Mouse (Mus musculus): ENCODE results near the gene Cnn2. TPM values are rescaled to one million over a fixed set of nuclear protein-coding genes. Genes with fewer than 3 reads are reported as not detected.

Cnn2 gene
- polyA plus RNA-seq, 1 experiment = 642 TPM

DNA sequence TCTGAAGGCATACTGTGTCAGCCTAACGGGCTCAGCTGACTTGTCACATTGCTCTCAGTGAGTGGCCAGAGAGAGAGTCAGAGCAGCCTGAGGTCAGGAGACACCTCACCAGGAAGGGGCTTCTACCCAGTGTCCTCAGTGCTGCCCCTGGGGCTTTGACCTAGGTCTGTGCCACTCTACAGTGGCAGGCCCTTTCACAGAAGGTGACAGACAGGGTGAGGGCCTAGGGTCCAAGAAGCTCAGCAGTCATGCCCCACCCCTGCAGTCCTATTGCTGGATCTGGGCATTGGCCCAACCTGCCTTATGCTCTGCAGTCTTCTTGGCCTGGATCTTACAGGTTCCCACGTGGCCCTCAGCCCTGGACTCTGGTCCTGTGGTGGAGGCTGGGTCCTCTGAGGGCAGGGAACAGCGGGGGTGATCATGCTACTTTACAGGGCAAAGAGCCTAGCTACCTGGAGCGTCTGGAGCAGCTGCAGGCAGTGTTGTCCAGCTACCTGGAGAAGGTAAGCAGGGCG, 21.4 kb upstream of the Cnn2 start:
- Histone ChIP-seq H3K4me1 (ENCODE audit: control insufficient read depth, insufficient read depth, low read length) (no peaks in the 10 kb centered on the region), H3K27ac (ENCODE audit: insufficient read depth, low read length) (no peak overlapping the region), H3K4me3 (ENCODE audit: insufficient read depth, low read length) (no peak overlapping the region)
- TF ChIP-seq CTCF (IDR thresholded peaks at IDR 0.05; ENCODE audit: borderline replicate concordance, insufficient read depth, low read length) (no peak), POLR2A (IDR thresholded peaks at IDR 0.05; ENCODE audit: low read depth, low read length) (no peak)

DNA sequence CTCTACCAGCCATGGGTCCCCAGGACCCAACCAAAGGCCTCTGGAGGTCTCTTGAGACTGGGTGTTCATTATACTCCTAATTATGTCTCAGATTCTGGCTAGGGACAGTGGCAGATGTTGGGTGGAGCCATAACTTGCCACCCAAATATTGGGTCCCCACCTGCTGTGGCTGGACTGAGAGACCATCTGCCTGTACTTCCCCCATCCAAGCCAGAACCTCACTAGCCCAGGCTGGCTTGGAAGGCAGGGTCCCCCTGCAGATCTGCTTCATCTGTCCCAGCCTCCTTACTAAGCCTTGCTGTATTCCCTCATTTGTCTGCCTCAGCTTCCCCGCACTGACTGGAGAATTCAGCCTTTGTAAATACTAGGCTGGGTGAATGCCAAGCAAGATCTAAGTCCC, 20.2 kb upstream of the Cnn2 start:
- no peak overlapping the region for H3K4me3 ChIP-seq (ENCODE audit: insufficient read depth, low read length)
- no peak for TF ChIP-seq CTCF (IDR thresholded peaks at IDR 0.05; ENCODE audit: borderline replicate concordance, insufficient read depth, low read length)
- TF ChIP-seq POLR2A (IDR thresholded peaks at IDR 0.05; ENCODE audit: low read depth, low read length) = no peak
- no peaks in the 10 kb centered on the region for H3K4me1 ChIP-seq (ENCODE audit: control insufficient read depth, insufficient read depth, low read length)
- no peak overlapping the region for H3K27ac ChIP-seq (ENCODE audit: insufficient read depth, low read length)

DNA sequence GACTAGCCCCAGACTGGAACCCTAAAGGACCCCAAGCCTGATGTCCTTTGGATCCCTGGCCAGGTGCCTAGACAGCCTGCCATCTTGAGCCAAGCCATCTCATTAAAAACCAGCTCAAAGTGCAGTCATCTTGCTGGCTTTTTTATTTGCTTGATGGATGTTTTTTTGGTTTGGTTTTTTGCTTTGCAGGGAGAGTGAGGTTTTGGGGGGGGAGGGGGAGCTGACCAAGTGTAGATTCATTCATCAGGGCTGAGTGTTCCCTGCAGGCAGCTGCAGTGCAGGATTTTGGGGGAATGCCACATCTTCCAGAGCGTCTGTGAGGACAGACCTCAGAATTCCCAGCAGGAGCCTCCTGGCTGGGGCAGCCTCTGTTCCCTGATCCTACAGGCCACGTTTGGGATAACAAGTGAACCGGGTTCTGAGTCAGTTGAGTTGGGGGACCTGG, 19.2 kb upstream of the Cnn2 start:
- Histone ChIP-seq H3K4me3 (ENCODE audit: insufficient read depth, low read length) (no peak overlapping the region), H3K27ac (ENCODE audit: insufficient read depth, low read length) (no peak overlapping the region), H3K4me1 (ENCODE audit: control insufficient read depth, insufficient read depth, low read length) (no peaks in the 10 kb centered on the region)
- TF ChIP-seq CTCF (IDR thresholded peaks at IDR 0.05; ENCODE audit: borderline replicate concordance, insufficient read depth, low read length) (no peak), POLR2A (IDR thresholded peaks at IDR 0.05; ENCODE audit: low read depth, low read length) (no peak; the same call in 1 of the 2 replicates)

GRCm38 (mm10) chr10:79970415-79971182, 17.8 kb upstream of the Cnn2 start, which contains the start of gene Grin3b:
Gene Grin3b, plus strand, starts transcription at chr10:79970715.
- TF ChIP-seq POLR2A (IDR thresholded peaks at IDR 0.05; ENCODE audit: low read depth, low read length) = no peak
- no peak for TF ChIP-seq CTCF (IDR thresholded peaks at IDR 0.05; ENCODE audit: borderline replicate concordance, insufficient read depth, low read length)
- no peak within 1 kb of the TSS for H3K27ac ChIP-seq (ENCODE audit: insufficient read depth, low read length)
- H3K4me3 ChIP-seq (ENCODE audit: insufficient read depth, low read length) = no peak within 1 kb of the TSS
- no peaks in the 10 kb centered on the region for H3K4me1 ChIP-seq (ENCODE audit: control insufficient read depth, insufficient read depth, low read length)

- Histone ChIP-seq H3K27ac (ENCODE audit: insufficient read depth, low read length) (no peak overlapping the region), H3K4me3 (ENCODE audit: insufficient read depth, low read length) (no peak overlapping the region), H3K4me1 (ENCODE audit: control insufficient read depth, insufficient read depth, low read length) (no peaks in the 10 kb centered on the region)
- no peak for TF ChIP-seq CTCF (IDR thresholded peaks at IDR 0.05; ENCODE audit: borderline replicate concordance, insufficient read depth, low read length)
- TF ChIP-seq POLR2A (IDR thresholded peaks at IDR 0.05; ENCODE audit: low read depth, low read length) = no peak
Observed at GRCm38 (mm10) chr10:79971183-79971497, 17.2 kb upstream of the Cnn2 start.

- Histone ChIP-seq H3K27ac (ENCODE audit: insufficient read depth, low read length) (no peak overlapping the region), H3K4me1 (ENCODE audit: control insufficient read depth, insufficient read depth, low read length) (no peaks in the 10 kb centered on the region), H3K4me3 (ENCODE audit: insufficient read depth, low read length) (no peak overlapping the region)
- TF ChIP-seq CTCF (IDR thresholded peaks at IDR 0.05; ENCODE audit: borderline replicate concordance, insufficient read depth, low read length) (no peak), POLR2A (IDR thresholded peaks at IDR 0.05; ENCODE audit: low read depth, low read length) (no peak)
Observed at GRCm38 (mm10) chr10:79972831-79973230, 15.6 kb upstream of the Cnn2 start.

DNA sequence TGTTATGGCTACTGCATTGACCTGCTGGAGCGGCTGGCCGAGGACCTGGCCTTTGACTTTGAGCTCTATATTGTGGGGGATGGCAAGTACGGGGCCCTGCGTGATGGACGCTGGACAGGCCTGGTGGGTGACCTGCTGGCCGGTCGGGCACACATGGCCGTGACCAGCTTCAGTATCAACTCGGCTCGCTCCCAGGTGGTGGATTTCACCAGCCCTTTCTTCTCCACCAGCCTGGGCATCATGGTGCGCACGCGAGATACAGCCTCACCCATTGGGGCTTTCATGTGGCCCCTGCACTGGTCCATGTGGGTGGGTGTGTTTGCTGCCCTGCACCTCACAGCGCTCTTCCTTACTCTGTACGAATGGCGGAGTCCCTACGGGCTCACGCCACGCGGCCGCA, 14.3 kb upstream of the Cnn2 start:
- Histone ChIP-seq H3K4me3 (ENCODE audit: insufficient read depth, low read length) (no peak overlapping the region), H3K27ac (ENCODE audit: insufficient read depth, low read length) (no peak overlapping the region), H3K4me1 (ENCODE audit: control insufficient read depth, insufficient read depth, low read length) (no peaks in the 10 kb centered on the region)
- TF ChIP-seq POLR2A (IDR thresholded peaks at IDR 0.05; ENCODE audit: low read depth, low read length) (no peak), CTCF (IDR thresholded peaks at IDR 0.05; ENCODE audit: borderline replicate concordance, insufficient read depth, low read length) (no peak)

DNA sequence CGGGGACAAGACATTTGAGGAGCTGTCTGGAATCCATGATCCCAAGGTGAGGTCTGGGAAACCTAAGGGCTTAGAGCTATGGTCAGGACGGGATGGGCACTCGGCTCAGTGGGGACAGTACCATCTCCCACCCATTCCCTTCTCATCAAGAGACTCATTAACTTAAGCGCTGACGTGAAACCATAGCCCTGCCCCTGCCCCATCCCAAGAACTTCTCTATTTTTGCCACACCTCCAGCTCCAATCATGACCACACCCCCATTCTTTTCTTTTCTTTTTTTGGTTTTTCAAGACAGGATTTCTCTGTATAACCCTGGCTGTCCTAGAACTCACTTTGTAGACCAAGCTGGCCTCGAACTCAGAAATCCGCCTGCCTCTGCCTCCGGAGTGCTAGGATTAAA, 13.7 kb upstream of the Cnn2 start:
- Histone ChIP-seq H3K27ac (ENCODE audit: insufficient read depth, low read length) (no peak overlapping the region), H3K4me3 (ENCODE audit: insufficient read depth, low read length) (no peak overlapping the region), H3K4me1 (ENCODE audit: control insufficient read depth, insufficient read depth, low read length) (no peaks in the 10 kb centered on the region)
- TF ChIP-seq CTCF (IDR thresholded peaks at IDR 0.05; ENCODE audit: borderline replicate concordance, insufficient read depth, low read length) (no peak), POLR2A (IDR thresholded peaks at IDR 0.05; ENCODE audit: low read depth, low read length) (no peak)

- TF ChIP-seq CTCF (IDR thresholded peaks at IDR 0.05; ENCODE audit: borderline replicate concordance, insufficient read depth, low read length) = no peak
- TF ChIP-seq POLR2A (IDR thresholded peaks at IDR 0.05; ENCODE audit: low read depth, low read length) = no peak
- Histone ChIP-seq H3K4me1 (ENCODE audit: control insufficient read depth, insufficient read depth, low read length) (no peaks in the 10 kb centered on the region), H3K4me3 (ENCODE audit: insufficient read depth, low read length) (no peak overlapping the region), H3K27ac (ENCODE audit: insufficient read depth, low read length) (no peak overlapping the region)
Observed at GRCm38 (mm10) chr10:79976071-79976721, 12.2 kb upstream of the Cnn2 start.

- H3K4me1 ChIP-seq (ENCODE audit: control insufficient read depth, insufficient read depth, low read length) = no peaks in the 10 kb centered on the region; the same call in 1 of the 2 replicates
- H3K27ac ChIP-seq (ENCODE audit: insufficient read depth, low read length) = no peak overlapping the region
- no peak for TF ChIP-seq POLR2A (IDR thresholded peaks at IDR 0.05; ENCODE audit: low read depth, low read length)
- TF ChIP-seq CTCF (IDR thresholded peaks at IDR 0.05; ENCODE audit: borderline replicate concordance, insufficient read depth, low read length) = no peak
- no peak overlapping the region for H3K4me3 ChIP-seq (ENCODE audit: insufficient read depth, low read length)
Observed at GRCm38 (mm10) chr10:79976722-79977107, 11.7 kb upstream of the Cnn2 start.

All from embryonic fibroblast, embryonic 13.5 days (primary cell).